Mouse (Mus musculus): ENCODE measurements at regions not wholly inside any gene's neighbourhood (a gene's known extent, or its start where the extent isn't known, plus 50 kb on each side); places are given as distances from the start of the nearest gene placed in this dataset.
"Not testable (repeated sequence)": the region's sequence is repeated elsewhere in the genome, so short reads cannot be mapped to it uniquely, and the experiment has no call there.

DNA sequence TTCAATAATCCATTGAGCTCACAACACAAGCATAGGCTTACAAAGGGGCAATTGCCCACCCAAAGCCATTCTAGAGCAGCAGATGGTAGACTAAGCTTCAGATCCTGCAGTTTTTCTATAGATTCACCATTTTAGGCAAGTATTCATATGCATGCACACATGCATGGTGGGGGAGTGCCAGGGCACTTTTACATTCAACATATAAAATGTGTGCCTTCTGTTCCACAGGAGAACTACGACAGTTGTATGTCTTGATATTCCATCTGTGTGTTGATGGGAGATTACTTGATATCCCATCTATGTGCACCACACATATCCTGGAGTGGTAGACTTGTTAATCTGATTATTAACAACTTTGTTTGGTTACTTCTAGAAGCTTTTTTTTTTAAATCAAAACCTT lies 334.0 kb downstream of the Lrig3 start:
- Histone ChIP-seq H3K27ac (replicated peaks) (no peak overlapping the region), H3K4me3 (no peak overlapping the region), H3K4me1 (no peaks in the 10 kb centered on the region), H3K9ac (replicated peaks) (no peak overlapping the region), H3K27me3 (no peaks in the 10 kb centered on the region), H3K9me3 (no peaks in the 10 kb centered on the region), H3K4me2 (replicated peaks) (no peak overlapping the region), H3K36me3 (no peaks in the 10 kb centered on the region)
- WGBS, result 82% methylated on average over 1 of the region's 1 CpGs
- ATAC-seq (ENCODE audit: low FRiP score, low read depth), result no peak

DNA sequence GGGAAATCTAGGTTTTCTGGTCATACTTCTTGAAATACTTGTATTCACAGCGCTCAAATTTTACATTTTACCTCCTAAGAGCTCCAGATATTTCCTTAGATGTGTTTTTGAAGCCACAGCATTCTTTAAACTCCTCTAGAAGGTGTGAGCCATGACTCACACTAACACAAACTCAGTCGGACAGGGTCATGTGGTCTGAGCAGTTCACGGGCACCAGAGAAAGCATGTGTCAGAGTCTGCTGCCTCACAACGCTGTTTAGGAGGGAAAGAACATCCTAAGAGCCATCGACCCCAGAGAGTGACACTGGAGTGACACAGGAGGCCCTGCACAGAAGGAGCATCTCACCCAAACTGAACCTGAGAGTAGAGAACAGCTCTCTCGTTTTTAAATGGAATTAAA lies 332.2 kb downstream of the Lrig3 start:
- Histone ChIP-seq H3K4me2 (replicated peaks) (no peak overlapping the region), H3K27me3 (no peaks in the 10 kb centered on the region), H3K27ac (replicated peaks) (no peak overlapping the region), H3K9ac (replicated peaks) (no peak overlapping the region), H3K9me3 (no peaks in the 10 kb centered on the region), H3K36me3 (no peaks in the 10 kb centered on the region), H3K4me1 (no peaks in the 10 kb centered on the region), H3K4me3 (no peak overlapping the region)
- 87% methylated on average over 6 of the region's 6 CpGs for WGBS
- no peak for ATAC-seq (ENCODE audit: low FRiP score, low read depth)

DNA sequence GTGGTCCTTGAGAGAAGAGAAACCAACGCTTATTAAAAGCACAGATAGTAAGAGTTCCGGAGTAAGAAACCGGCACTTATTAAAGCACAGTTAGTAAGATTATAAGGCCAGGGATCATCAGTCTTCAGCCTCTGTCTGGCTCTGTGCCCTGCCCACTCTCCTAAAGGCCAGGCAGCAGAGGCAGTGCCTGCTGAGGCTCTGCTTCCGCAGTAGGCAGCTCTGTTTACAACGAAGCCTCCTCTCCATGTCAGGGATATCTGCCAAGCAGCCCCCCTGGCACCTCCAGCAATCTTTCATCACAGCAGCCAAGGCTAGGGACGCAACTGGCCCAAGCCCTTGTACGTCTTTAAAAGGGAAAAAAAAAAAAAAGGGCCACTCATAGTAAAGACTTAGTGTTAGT lies 329.9 kb downstream of the Lrig3 start:
- WGBS, result 88% methylated on average over 7 of the region's 7 CpGs

DNA sequence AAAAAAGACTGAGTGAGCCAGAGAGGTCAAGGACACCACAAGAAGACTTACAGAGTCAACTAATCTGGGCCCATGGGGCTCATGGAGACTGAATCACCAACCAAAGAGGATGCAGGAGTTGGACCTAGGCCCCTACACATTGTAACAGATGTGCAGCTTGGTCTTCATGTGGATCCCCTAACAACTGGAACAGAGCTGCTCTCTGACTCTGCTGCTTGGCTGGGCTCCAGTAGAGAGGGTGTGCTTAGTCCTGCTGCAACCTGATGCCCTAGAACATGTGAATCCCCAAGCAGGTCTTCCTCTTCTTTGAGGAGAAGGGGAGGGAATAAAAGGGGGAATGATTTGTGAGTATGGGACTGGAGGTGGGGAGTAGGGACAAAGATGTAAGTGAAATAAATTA lies 325.8 kb downstream of the Lrig3 start:
- no peaks in the 10 kb centered on the region for H3K36me3 ChIP-seq
- no peak overlapping the region for H3K27ac ChIP-seq (replicated peaks)
- no peak overlapping the region for H3K4me2 ChIP-seq (replicated peaks)
- no peak for ATAC-seq (ENCODE audit: low FRiP score, low read depth)
- H3K9ac ChIP-seq (replicated peaks), result no peak overlapping the region
- H3K9me3 ChIP-seq, result no peaks in the 10 kb centered on the region
- no peak overlapping the region for H3K4me3 ChIP-seq
- no peaks in the 10 kb centered on the region for H3K27me3 ChIP-seq
- no peaks in the 10 kb centered on the region for H3K4me1 ChIP-seq

More for the DNA sequence above, 329.9 kb downstream of the Lrig3 start:
- H3K9me3 ChIP-seq, result no peaks in the 10 kb centered on the region
- H3K4me3 ChIP-seq, result no peak overlapping the region
- no peaks in the 10 kb centered on the region for H3K4me1 ChIP-seq
- H3K27ac ChIP-seq (replicated peaks), result no peak overlapping the region
- no peaks in the 10 kb centered on the region for H3K36me3 ChIP-seq
- H3K9ac ChIP-seq (replicated peaks), result no peak overlapping the region
- ATAC-seq (ENCODE audit: low FRiP score, low read depth), result no peak
- no peak overlapping the region for H3K4me2 ChIP-seq (replicated peaks)
- H3K27me3 ChIP-seq, result no peaks in the 10 kb centered on the region

DNA sequence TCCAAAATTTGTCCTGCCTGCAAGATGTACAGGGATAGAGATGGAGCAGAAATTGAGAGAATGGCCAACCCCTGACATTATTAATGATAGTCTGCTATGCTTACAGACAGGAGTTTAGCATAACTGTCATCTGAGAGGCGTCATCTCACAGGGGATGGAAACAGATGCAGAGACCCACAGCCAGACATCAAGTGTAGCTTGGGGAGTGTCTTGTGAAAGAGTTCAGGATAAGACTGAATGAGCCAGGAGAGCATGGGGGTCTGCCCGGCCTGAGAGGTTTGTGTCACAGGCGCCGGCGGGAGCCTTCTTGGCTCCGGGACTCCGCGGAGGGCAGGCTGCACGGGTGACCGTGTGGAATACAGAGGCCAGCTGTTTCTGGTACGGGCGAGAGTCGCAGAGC lies 319.1 kb downstream of the Lrig3 start:
- not testable (repeated sequence) for H3K27ac ChIP-seq (replicated peaks); H3K4me2 ChIP-seq (replicated peaks); H3K4me1 ChIP-seq; ATAC-seq (ENCODE audit: low FRiP score, low read depth); H3K4me3 ChIP-seq; H3K9ac ChIP-seq (replicated peaks); H3K27me3 ChIP-seq; H3K9me3 ChIP-seq; H3K36me3 ChIP-seq
- 92% methylated on average over 8 of the region's 13 CpGs for WGBS

DNA sequence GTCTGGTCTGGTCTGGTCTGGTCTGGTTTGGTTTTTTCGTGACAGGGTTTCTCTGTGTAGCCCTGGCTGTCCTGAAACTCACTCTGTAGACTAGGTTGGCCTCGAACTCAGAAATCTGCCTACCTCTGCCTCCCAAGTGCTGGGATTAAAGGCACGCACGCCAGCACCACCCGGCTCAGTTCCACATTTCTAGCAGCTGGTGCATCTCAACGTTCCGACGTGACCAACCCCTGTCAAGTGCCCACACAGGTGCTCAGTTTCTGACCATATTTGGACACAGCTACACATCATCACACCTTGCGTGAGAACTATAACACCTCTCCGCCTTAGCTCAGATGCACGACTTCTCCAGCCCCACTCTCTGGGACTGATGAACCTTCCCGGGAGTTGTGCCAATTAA lies 304.4 kb downstream of the Lrig3 start:
- Histone ChIP-seq H3K9ac (replicated peaks) (no peak overlapping the region), H3K36me3 (no peaks in the 10 kb centered on the region), H3K4me3 (no peak overlapping the region), H3K27me3 (no peaks in the 10 kb centered on the region), H3K4me1 (no peaks in the 10 kb centered on the region), H3K27ac (replicated peaks) (no peak overlapping the region), H3K9me3 (no peaks in the 10 kb centered on the region), H3K4me2 (replicated peaks) (no peak overlapping the region)
- no peak for ATAC-seq (ENCODE audit: low FRiP score, low read depth)
- WGBS, result 93% methylated on average over 12 of the region's 12 CpGs

DNA sequence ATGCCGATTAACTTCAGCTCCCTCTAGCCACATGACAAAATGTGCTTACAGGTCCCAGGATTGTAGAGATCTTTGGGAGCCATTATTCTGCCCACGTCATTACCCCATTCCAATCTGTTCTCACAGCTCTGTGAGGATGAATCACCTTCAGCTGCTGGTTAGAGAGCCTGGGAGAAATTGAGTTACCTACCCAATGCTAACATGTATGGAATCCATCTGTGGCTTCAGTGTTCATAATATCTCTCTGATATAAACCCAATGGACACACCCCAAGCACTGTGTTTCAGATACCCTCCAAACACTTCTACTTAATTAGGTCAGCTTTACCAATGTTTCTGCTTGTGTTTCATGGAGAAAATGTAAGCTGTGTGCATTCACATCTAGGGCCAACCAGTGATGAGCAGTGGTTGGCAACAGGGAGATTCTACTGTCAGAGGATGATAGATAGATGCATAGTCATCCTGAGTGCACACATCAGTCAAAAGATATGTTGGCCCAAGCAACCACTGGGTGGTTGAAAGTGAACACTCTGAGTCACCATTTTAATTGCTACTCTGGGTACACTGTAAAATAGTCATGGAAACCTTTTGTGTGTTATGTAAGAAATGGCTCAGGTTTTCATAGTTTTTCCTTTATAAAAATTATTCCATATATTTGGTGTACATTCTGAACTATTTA lies 301.5 kb downstream of the Lrig3 start:
- H3K27me3 ChIP-seq, result no peaks in the 10 kb centered on the region

DNA sequence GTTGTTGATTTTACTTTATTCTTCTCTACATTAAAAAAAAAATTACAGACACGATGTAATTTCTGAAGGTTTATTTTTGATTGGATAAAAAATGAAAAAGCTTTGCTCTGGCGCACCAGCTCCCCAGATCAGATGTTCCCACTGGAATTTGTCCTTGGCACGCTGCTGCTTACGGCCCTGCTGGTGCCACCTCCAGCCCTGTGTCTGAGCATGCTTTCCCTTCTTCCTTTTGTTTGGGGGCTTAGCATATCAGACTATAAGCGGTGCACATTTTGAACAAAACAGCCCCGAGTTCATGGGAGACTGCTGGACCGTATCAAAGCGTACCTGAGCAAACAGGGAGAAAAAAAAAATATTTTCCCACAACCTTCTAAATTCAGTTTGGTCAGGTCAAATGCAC lies 291.2 kb downstream of the Lrig3 start:
- no peak overlapping the region for H3K4me2 ChIP-seq (replicated peaks)
- no peak for ATAC-seq (ENCODE audit: low FRiP score, low read depth)
- H3K9ac ChIP-seq (replicated peaks), result no peak overlapping the region
- no peak overlapping the region for H3K4me3 ChIP-seq
- no peaks in the 10 kb centered on the region for H3K27me3 ChIP-seq
- H3K36me3 ChIP-seq, result no peaks in the 10 kb centered on the region
- 69% methylated on average over 8 of the region's 8 CpGs for WGBS
- H3K27ac ChIP-seq (replicated peaks), result no peak overlapping the region
- no peaks in the 10 kb centered on the region for H3K9me3 ChIP-seq
- no peaks in the 10 kb centered on the region for H3K4me1 ChIP-seq

More for the DNA sequence above, 301.5 kb downstream of the Lrig3 start:
- no peaks in the 10 kb centered on the region for H3K4me1 ChIP-seq
- H3K4me2 ChIP-seq (replicated peaks), result no peak overlapping the region
- H3K36me3 ChIP-seq, result no peaks in the 10 kb centered on the region
- H3K9me3 ChIP-seq, result no peaks in the 10 kb centered on the region
- no peak for ATAC-seq (ENCODE audit: low FRiP score, low read depth)
- no peak overlapping the region for H3K4me3 ChIP-seq
- no peak overlapping the region for H3K27ac ChIP-seq (replicated peaks)
- 91% methylated on average over 2 of the region's 2 CpGs for WGBS
- H3K9ac ChIP-seq (replicated peaks), result no peak overlapping the region

DNA sequence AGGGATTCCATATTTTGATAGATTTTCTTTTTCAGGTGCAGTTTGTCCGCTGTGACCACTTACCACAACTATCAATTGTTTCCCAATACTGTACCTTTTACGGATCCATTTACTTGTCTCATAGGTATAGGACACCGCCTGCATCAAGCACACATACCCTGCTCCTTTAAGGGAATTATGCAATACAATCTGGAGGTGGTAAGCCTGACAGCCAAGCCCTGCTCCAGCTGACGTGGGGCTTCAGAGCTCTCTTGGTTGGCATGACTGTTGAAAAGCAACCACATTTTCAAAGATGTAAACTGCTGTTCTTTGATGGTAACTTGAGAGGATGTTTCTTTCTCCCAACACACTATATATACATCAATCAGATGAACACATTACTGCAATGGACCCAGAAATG lies 288.2 kb downstream of the Lrig3 start:
- ATAC-seq (ENCODE audit: low FRiP score, low read depth), result no peak
- H3K9me3 ChIP-seq, result no peaks in the 10 kb centered on the region
- 89% methylated on average over 4 of the region's 4 CpGs for WGBS

DNA sequence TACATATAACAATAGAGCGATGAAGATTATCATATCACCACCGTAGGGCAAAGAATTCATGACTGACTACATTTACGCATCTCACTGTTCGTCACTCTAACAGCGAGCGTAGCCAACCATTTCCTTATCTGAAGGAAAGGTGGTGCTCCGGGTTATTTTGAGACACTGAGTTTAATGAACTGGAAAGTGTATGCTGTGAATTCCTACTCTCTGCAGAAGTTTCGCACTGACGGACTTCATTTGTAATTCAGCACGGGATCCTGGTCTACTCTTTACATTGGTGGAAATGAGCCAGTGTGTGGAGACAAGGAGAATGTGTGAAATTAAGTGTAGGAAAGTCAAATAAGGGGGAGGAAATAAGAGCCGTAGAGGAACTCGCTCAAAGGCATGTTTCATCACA lies 283.2 kb downstream of the Lrig3 start:
- Histone ChIP-seq H3K4me1 (no peaks in the 10 kb centered on the region), H3K4me2 (replicated peaks) (no peak overlapping the region), H3K9me3 (no peaks in the 10 kb centered on the region), H3K27me3 (no peaks in the 10 kb centered on the region), H3K4me3 (no peak overlapping the region), H3K9ac (replicated peaks) (no peak overlapping the region), H3K36me3 (no peaks in the 10 kb centered on the region), H3K27ac (replicated peaks) (no peak overlapping the region)
- ATAC-seq (ENCODE audit: low FRiP score, low read depth), result no peak
- WGBS, result 81% methylated on average over 12 of the region's 12 CpGs

More for the DNA sequence above, 288.2 kb downstream of the Lrig3 start:
- no peak overlapping the region for H3K27ac ChIP-seq (replicated peaks)
- H3K27me3 ChIP-seq, result no peaks in the 10 kb centered on the region
- H3K4me2 ChIP-seq (replicated peaks), result no peak overlapping the region
- no peaks in the 10 kb centered on the region for H3K36me3 ChIP-seq
- H3K4me3 ChIP-seq, result no peak overlapping the region
- H3K9ac ChIP-seq (replicated peaks), result no peak overlapping the region
- no peaks in the 10 kb centered on the region for H3K4me1 ChIP-seq

DNA sequence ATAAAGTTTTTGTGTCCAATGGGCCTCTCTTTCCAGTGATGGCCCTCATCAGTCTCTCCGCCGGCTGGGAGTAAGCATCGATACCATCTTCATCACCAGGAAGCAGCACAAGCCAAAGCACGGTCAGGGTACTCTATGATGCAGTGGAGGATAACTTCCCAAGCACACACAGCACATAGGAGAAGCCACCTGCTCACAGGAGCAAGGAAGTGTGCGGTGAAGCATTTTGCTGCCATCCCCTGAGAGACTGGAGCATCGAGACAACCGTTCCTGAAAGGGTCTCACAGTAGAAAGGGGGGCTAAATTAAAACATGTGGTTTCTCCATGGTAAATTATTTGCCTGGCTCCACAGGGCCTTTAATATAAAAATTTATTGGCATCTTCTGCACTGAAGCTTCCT lies 277.1 kb downstream of the Lrig3 start:
- Histone ChIP-seq H3K4me3 (no peak overlapping the region), H3K9ac (replicated peaks) (no peak overlapping the region), H3K36me3 (no peaks in the 10 kb centered on the region), H3K9me3 (no peaks in the 10 kb centered on the region), H3K4me1 (no peaks in the 10 kb centered on the region), H3K27me3 (no peaks in the 10 kb centered on the region), H3K27ac (replicated peaks) (no peak overlapping the region), H3K4me2 (replicated peaks) (no peak overlapping the region)
- 85% methylated on average over 7 of the region's 7 CpGs for WGBS
- no peak for ATAC-seq (ENCODE audit: low FRiP score, low read depth)

DNA sequence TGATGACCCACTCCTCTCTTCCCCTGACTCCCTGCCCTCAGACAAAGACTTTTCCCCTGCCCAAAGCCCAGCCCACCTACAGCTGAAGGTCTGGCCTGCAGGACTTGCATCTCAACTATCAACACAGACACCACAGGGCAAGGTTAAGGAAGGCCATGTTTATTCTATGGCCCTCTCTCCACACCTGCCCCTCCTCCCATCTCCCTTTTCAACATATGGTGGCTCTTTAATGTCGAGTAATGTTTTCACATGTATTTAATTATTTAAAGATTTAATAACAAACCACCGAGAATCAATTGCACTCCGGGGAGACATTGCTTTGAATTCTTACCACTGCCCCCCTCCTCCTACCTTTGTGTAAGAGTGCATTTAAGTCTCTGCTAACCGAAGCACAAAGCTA lies 273.6 kb downstream of the Lrig3 start:
- H3K4me2 ChIP-seq (replicated peaks), result no peak overlapping the region
- H3K4me1 ChIP-seq, result no peaks in the 10 kb centered on the region
- no peak overlapping the region for H3K9ac ChIP-seq (replicated peaks)
- ATAC-seq (ENCODE audit: low FRiP score, low read depth), result no peak
- no peak overlapping the region for H3K4me3 ChIP-seq
- no peaks in the 10 kb centered on the region for H3K9me3 ChIP-seq
- WGBS, result 50% methylated on average over 4 of the region's 4 CpGs
- no peaks in the 10 kb centered on the region for H3K36me3 ChIP-seq
- H3K27me3 ChIP-seq, result no peaks in the 10 kb centered on the region
- H3K27ac ChIP-seq (replicated peaks), result no peak overlapping the region

All from midbrain, embryonic 12.5 days (tissue).